ENCODE assay signal across 8 mouse cellular contexts in the genomic region with DNA sequence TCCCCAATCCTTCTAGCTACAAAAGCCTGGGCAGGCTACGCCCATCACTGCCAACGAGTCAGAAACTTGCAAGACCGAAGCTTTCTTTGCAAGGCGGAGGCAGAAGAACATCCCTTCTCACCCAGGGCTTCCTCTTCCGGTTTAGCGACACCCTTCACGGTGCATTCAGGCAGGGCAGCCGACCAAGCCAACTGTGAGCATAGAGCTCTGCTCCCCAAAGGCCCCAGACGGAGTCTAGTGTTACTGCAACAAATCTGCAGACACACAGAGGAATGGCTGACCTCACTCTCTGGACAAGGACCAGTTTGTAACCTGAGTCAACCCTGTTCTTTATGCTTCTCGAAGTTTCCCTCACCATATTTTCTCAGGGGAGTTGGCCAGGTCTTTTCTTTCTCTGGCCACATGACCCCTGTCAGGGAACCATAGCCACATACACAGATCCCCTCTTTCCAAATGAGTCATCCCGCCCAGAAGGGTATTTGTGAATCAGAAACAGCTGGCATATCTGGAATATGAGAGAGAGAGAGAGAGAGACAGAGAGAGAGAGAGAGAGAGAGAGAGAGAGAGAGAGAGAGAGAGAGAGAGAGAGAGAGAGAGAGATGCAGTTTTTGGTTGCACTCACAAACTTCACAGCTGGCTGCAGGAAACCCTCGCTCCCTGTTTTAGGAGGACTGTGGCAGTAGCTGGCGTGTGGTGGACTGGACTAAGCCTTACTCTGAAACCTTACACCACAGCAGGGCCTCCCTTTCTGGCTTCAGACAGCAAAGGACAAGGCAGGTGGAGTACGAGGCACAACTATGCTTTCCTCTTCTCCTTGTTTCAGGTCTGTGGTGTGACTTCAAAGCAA. TPM values are rescaled to one million over a fixed set of nuclear protein-coding genes. Genes with fewer than 3 reads are reported as not detected.
DNase-seq lines count a peak whose midpoint lies in the region; ATAC-seq and TF ChIP-seq lines count a peak whose summit lies in the region.

No protein-coding gene starts in this region.

- no peak overlapping the region for H3K27ac ChIP-seq in midbrain, embryonic 11.5 days (ENCODE audit: low read depth, low read length)
- H3K27ac ChIP-seq in midbrain, embryonic 13.5 days = no peak overlapping the region
- peak overlapping the region; percentile 98 for H3K27ac ChIP-seq in embryonic fibroblast, embryonic 13.5 days (ENCODE audit: insufficient read depth, low read length)
- H3K27ac ChIP-seq in liver, postnatal 0 days (ENCODE audit: low read depth) = peak overlapping the region; percentile 36; the same call in 1 of the 2 replicates

- no peaks in the 10 kb centered on the region for H3K9me3 ChIP-seq in midbrain, embryonic 11.5 days (ENCODE audit: control insufficient read depth, low read length)
- no peaks in the 10 kb centered on the region for H3K9me3 ChIP-seq in midbrain, embryonic 13.5 days
- H3K9me3 ChIP-seq in liver, postnatal 0 days (ENCODE audit: low read length) = no peaks in the 10 kb centered on the region

- TF ChIP-seq POLR2A in embryonic fibroblast, embryonic 13.5 days (IDR thresholded peaks at IDR 0.05; ENCODE audit: low read depth, low read length) = peak; percentile 77

- H3K4me3 ChIP-seq in midbrain, embryonic 11.5 days (ENCODE audit: low read depth, low read length) = no peak overlapping the region
- no peak overlapping the region for H3K4me3 ChIP-seq in midbrain, embryonic 13.5 days (replicated peaks)
- H3K4me3 ChIP-seq in embryonic fibroblast, embryonic 13.5 days (ENCODE audit: insufficient read depth, low read length) = no peak overlapping the region
- no peak overlapping the region for H3K4me3 ChIP-seq in liver, postnatal 0 days (ENCODE audit: low read depth, low read length)

- no peak for TF ChIP-seq EP300 in liver, postnatal 0 days (IDR thresholded peaks at IDR 0.05; ENCODE audit: low read depth)

- peaks cover 8% of the 10 kb centered on the region; the same call in 1 of the 2 replicates for H3K27me3 ChIP-seq in midbrain, embryonic 11.5 days (ENCODE audit: control insufficient read depth, insufficient read depth, low read length)
- peaks cover 25% of the 10 kb centered on the region for H3K27me3 ChIP-seq in midbrain, embryonic 13.5 days
- peaks cover 8% of the 10 kb centered on the region; the same call in 1 of the 2 replicates for H3K27me3 ChIP-seq in liver, postnatal 0 days (ENCODE audit: insufficient read depth, low read length)

- no peak overlapping the region for H3K4me2 ChIP-seq in midbrain, embryonic 11.5 days
- H3K4me2 ChIP-seq in midbrain, embryonic 13.5 days (replicated peaks) = no peak overlapping the region
- 0 out of 2 replicates have a peak overlapping the region, but pooled peaks have one; percentile 23 for H3K4me2 ChIP-seq in liver, postnatal 0 days (ENCODE audit: low read depth, low read length)

- DNase-seq in midbrain, embryonic 11.5 days (ENCODE audit: low spot score, missing footprints) = peak; percentile 88
- DNase-seq in liver, postnatal 0 days = peak; percentile 54
- peak; percentile 52 for DNase-seq in ovary, postnatal 36 days (ENCODE audit: low spot score)
- no peak for DNase-seq in layer of hippocampus, adult 11-12 months (ENCODE audit: low spot score)
- no peak for DNase-seq in right cerebral cortex, postnatal 36 days (ENCODE audit: low spot score in 2 of 2)

- H3K36me3 ChIP-seq in midbrain, embryonic 11.5 days (ENCODE audit: control insufficient read depth, insufficient read depth, low read length) = no peaks in the 10 kb centered on the region
- no peaks in the 10 kb centered on the region for H3K36me3 ChIP-seq in midbrain, embryonic 13.5 days
- no peaks in the 10 kb centered on the region for H3K36me3 ChIP-seq in liver, postnatal 0 days (replicated peaks; ENCODE audit: insufficient read depth, low read length)

- no peak for ATAC-seq in midbrain, embryonic 11.5 days (ENCODE audit: low FRiP score)
- ATAC-seq in midbrain, embryonic 13.5 days = no peak
- peak; percentile 38 to 43; a peak in 2 of 4 replicates for ATAC-seq in hematopoietic stem cell, adult 5-6 weeks (replicated peaks in 1 of 2; ENCODE audit: insufficient read depth in 1 of 2, low FRiP score in 2 of 2, low TSS enrichment in 1 of 2, low read depth in 1 of 2, poor library complexity in 2 of 2, severe bottlenecking in 2 of 2)
- peak; percentile 16; the same call in 1 of the 2 replicates for ATAC-seq in liver, postnatal 0 days

- no peak for TF ChIP-seq CTCF in embryonic fibroblast, embryonic 13.5 days (IDR thresholded peaks at IDR 0.05; ENCODE audit: borderline replicate concordance, insufficient read depth, low read length)
- TF ChIP-seq CTCF in liver, postnatal 0 days (IDR thresholded peaks at IDR 0.05; ENCODE audit: low read depth) = no peak

- WGBS in midbrain, embryonic 11.5 days = 22% methylated on average over 14 of the region's 14 CpGs
- 25% methylated on average over 14 of the region's 14 CpGs for WGBS in midbrain, embryonic 13.5 days
- WGBS in liver, postnatal 0 days (ENCODE audit: insufficient replicate concordance) = 28% methylated on average over 14 of the region's 14 CpGs

- peaks cover 10% of the 10 kb centered on the region for H3K4me1 ChIP-seq in midbrain, embryonic 11.5 days (ENCODE audit: control insufficient read depth, insufficient read depth, low read length)
- peaks cover 20% of the 10 kb centered on the region for H3K4me1 ChIP-seq in midbrain, embryonic 13.5 days (replicated peaks)
- H3K4me1 ChIP-seq in embryonic fibroblast, embryonic 13.5 days (ENCODE audit: control insufficient read depth, insufficient read depth, low read length) = peaks cover 26% of the 10 kb centered on the region
- peaks cover 17% of the 10 kb centered on the region for H3K4me1 ChIP-seq in liver, postnatal 0 days (ENCODE audit: insufficient read depth)

- H3K9ac ChIP-seq in midbrain, embryonic 11.5 days (ENCODE audit: low read length) = 0 out of 2 replicates have a peak overlapping the region, but pooled peaks have one; percentile 44
- H3K9ac ChIP-seq in midbrain, embryonic 13.5 days (replicated peaks) = no peak overlapping the region
- peak overlapping the region; percentile 30; the same call in 1 of the 2 replicates for H3K9ac ChIP-seq in liver, postnatal 0 days (replicated peaks)

RNA-seq across cellular contexts. Expression of a gene that starts 2.9 kb away (rescaled TPM):
- 76.3 and 77.0 TPM in 2 replicates for polyA plus RNA-seq in midbrain, embryonic 11.5 days (2014; fragmentation: Nextera tagmentation; extraction: Ambion mirVana)
- 75.3 and 80.9 TPM in 2 replicates for polyA plus RNA-seq in midbrain, embryonic 13.5 days (2015; fragmentation: Nextera tagmentation; extraction: Ambion mirVana)
- polyA plus RNA-seq in embryonic fibroblast, embryonic 13.5 days (2011; ENCODE audit: insufficient read length, low read depth, missing spikeins) = 244 and 338 TPM in 2 replicates
- 45.6 and 60.3 TPM in 2 replicates for total RNA-seq in hematopoietic stem cell, adult 5-6 weeks (2017)
- 20.6 and 23.6 TPM in 2 replicates for polyA plus RNA-seq in liver, postnatal 0 days (2015; fragmentation: Nextera tagmentation; extraction: Ambion mirVana)

RNA-seq across cellular contexts. Expression of a gene that starts 44.5 kb away (rescaled TPM):
- 0.12 TPM in 1 of 2 replicates, not detected in the other for polyA plus RNA-seq in midbrain, embryonic 11.5 days (2014; fragmentation: Nextera tagmentation; extraction: Ambion mirVana)
- 0.13 TPM in 1 of 2 replicates, not detected in the other for polyA plus RNA-seq in midbrain, embryonic 13.5 days (2015; fragmentation: Nextera tagmentation; extraction: Ambion mirVana)
- not detected in 2 replicates for polyA plus RNA-seq in embryonic fibroblast, embryonic 13.5 days (2011; ENCODE audit: insufficient read length, low read depth, missing spikeins)
- total RNA-seq in hematopoietic stem cell, adult 5-6 weeks (2017) = not detected in 2 replicates
- 0.06 TPM in 1 of 2 replicates, not detected in the other for polyA plus RNA-seq in liver, postnatal 0 days (2015; fragmentation: Nextera tagmentation; extraction: Ambion mirVana)

Comparison
In these comparisons a context has a peak if more than half of its experiments do, and no peak if none do; other contexts are left out.
1. ATAC-seq: peak in hematopoietic stem cell, adult 5-6 weeks (2 of 2) and liver, postnatal 0 days (single experiment); none in midbrain, embryonic 11.5 days (single experiment) and midbrain, embryonic 13.5 days (single experiment).
2. DNase-seq: peak in midbrain, embryonic 11.5 days (single experiment), liver, postnatal 0 days (single experiment) and ovary, postnatal 36 days (single experiment); none in layer of hippocampus, adult 11-12 months (single experiment) and right cerebral cortex, postnatal 36 days (0 of 2).
3. H3K27ac ChIP-seq: peak in embryonic fibroblast, embryonic 13.5 days (single experiment) and liver, postnatal 0 days (single experiment); none in midbrain, embryonic 11.5 days (single experiment) and midbrain, embryonic 13.5 days (single experiment).